Mouse (Mus musculus): ENCODE data around the gene Ugt2a2.
"Not testable (repeated sequence)": the region's sequence is repeated elsewhere in the genome, so short reads cannot be mapped to it uniquely, and the experiment has no call there.

The Ugt2a2 gene

DNA sequence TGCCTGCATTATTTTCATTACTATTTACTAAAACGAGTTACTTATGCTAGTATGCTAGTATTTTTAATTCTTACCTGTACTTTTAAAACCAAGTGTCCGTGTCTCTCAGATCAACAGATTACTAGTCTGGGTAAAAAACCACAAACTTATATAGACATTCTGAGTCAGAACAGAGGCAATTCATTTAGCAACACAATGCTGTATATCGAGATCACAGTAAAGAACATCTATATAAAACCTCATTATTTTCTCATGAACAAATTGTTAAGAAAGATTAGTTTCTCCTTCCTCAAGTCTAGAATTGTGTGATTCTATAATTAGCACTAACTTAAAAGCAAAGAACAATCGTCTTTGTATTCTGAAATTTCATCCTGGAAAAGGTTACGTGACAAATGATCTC lies at the start of gene Ugt2a2:
Ugt2a2 (minus strand) TSS at position 101 of the 400 bp plus-strand sequence.
- no peak for DNase-seq (ENCODE audit: low spot score in 2 of 2)

DNA sequence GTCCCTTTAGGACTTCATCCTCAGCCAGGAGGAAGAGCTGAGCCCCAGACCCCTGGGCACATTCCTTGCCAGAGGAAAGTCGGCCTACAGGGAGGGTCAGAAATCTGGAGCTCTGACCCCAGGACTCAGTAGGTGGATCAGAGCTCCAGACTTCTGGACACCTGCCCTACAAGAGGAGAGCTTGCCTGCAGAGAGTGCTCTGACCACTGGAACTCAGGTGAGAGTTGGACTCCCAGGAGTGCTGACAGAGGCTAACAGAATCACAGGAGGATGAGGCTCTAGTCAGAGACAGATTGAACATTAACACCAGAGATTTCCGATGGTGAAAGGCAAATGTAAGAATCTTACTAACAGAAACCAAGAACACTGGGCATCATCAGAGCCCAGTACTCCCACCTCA lies 41.5 kb upstream of the Ugt2a2 start:
- DNase-seq (ENCODE audit: low spot score in 2 of 2) = not testable (repeated sequence)

DNA sequence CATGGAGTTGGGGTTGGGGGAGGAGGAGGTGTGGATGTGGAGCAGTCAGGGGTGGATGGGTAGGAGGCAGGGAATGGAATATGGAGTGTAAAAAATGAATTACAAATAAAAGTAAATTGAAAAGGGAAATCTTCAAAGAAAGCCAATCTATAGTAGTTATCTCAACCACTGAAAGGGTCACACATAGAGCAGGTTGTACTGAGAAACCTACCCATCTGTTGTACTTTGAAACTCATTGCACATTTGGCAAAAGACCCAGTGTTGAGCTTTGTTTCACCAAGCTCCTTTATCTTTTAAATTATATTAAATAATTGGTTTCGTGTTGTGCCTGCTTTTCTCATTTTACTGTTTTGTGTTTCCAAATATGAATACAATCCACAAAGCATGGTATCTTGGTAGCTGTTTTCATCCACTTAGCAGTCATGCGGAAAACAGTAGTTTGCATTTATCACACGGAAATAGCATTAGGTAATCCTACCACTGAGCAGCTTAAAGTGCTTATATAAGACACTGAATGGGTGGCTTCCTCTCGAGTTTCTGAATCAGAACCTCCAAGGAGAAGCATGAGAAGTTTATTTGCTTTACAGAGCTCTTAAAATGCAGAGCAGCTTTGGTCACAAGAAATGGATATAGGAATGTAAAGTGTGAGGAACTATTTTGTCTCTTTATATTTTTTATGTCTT lies 23.9 kb upstream of the Ugt2a2 start:
- no peak for DNase-seq (ENCODE audit: low spot score in 2 of 2)

DNA sequence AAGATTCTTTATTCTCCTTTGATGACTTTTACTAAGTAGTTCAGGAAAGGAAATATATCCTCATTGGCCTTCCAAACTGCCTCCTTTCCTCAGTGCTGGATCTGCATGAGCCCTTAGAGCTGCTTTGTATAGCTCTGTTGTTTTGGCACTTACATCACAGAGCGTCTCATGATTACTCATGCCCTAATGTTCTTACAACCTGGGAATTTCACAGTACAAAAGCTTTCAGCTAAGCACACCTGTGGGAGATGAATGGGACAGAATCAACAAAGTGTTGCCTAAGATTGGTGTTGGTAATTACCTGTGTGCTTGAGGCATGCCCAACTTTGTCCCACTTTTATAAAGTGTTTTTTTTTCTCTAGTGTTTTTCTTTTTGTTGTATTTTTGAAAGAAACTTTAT lies 20.6 kb upstream of the Ugt2a2 start:
- no peak for DNase-seq (ENCODE audit: low spot score in 2 of 2)

DNA sequence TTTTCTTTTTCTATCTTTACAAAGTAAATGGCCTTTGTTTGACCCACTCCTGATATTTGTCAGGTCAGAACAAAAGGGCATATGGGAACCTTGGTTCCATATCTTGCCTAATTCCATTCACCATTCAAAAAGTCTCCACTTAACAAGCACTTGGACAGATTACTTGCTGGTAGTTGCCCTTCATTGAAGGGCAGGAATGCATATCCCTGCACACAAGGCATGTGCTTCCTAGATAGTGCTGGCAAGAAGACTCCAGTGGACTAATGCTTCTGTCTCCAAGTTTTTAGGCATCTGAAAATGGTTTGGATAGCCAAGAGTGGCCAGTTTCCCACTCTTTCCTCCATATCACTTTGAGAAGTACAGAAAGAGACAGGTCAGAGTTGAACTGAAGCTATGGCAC lies 17.3 kb upstream of the Ugt2a2 start:
- no peak for DNase-seq (ENCODE audit: low spot score in 2 of 2)

DNA sequence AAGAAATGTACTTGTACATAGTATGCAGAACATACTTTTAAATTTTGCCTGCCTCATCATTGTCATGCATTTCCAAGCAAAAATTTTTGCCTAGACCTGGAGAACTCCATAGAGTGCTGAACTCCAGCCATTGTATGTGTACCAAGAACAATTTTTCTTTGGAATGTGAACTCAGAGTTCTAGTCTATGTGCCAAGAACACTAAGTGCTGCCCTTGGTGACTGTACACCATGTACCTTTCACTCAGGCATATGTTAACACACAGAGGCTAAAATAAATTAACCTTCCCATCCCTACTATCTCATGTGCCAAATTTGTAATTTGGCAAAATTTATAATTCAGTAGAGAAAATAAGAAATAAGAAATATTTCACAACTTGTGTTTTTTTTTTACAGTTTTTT lies 16.9 kb upstream of the Ugt2a2 start:
- DNase-seq (ENCODE audit: low spot score in 2 of 2) = no peak

DNA sequence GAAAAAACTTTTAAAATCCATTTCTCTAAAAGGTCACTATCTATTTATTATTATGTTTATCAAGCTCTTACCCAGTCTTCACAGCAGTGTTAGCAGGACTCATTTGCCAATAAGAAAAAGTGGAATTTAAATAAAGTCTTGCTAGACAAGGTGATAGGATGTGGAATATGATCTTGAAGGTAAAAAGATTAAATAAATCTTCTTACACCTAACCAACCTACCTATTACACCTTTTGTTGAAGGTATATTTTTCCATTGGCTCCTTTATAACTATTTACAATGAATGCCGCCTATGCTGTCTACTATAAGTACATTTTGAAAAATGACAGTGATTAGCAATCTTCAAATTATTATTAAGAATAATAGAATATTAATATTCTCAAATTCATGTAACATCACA lies 8.7 kb upstream of the Ugt2a2 start, which contains the start of gene Ugt2a1:
Ugt2a1 (minus strand) TSS at position 101 of the 400 bp plus-strand sequence.
- no peak for DNase-seq (ENCODE audit: low spot score in 2 of 2)

DNA sequence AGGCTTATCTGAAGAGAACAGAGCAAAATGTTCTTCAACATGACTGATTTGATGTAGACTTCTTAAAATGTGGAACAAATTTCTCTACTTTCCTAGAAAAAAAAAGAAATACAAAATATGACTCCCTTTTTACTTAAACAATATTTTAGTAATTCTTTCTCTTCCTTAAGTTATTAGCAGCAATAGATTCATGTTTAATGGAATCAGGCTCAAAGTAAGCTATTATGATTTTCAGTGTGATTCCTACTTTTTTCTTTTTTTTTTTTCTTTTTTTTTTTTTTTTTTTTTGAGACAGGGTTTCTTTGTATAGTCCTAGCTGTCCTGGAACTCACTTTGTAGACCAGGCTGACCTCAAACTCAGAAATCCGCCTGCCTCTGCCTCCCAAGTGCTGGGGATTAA lies 4.6 kb upstream of the Ugt2a2 start, which contains the start of gene Gm43638:
Gm43638 (minus strand) TSS at position 101 of the 400 bp plus-strand sequence.
- not testable (repeated sequence) for DNase-seq (ENCODE audit: low spot score in 2 of 2)

DNA sequence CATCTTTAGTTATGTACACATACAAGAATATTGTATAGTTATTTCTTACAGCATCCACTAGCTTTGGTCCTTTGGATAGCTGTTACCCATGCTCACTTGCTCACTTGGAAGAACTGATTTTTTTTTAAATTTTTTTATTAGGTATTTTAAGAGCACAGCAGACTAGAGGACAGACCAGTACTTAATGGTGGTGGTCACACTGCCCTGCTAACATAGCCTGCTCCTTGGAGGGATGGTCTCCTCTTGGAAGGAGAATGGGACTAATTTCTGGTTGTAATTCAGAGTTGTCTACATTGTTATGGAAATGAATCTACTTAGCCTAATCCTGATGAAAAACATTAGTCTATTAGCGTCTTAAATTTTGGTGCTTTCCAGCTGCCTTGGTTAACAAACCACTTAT lies 23.2 kb downstream of the Ugt2a2 start:
- DNase-seq (ENCODE audit: low spot score in 2 of 2) = no peak

DNA sequence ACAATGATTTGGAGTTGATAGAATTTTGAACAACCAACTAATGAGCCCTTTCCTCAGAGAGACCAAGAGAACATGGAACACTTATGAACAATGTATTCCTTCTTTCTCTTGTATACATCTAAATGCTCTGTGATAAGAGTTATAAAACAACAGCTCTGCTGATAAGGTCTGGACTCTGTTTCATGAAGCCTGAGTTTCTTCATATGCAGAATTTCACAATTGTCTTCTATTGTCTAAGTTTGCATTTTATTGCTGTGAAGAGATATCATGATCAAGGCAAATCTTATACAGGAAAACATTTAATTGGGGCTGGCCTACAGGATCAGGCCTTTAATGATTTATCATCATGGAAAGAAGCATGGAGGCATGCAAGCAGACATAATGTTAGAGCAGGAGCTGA lies 24.4 kb downstream of the Ugt2a2 start:
- DNase-seq (ENCODE audit: low spot score in 2 of 2) = no peak

DNA sequence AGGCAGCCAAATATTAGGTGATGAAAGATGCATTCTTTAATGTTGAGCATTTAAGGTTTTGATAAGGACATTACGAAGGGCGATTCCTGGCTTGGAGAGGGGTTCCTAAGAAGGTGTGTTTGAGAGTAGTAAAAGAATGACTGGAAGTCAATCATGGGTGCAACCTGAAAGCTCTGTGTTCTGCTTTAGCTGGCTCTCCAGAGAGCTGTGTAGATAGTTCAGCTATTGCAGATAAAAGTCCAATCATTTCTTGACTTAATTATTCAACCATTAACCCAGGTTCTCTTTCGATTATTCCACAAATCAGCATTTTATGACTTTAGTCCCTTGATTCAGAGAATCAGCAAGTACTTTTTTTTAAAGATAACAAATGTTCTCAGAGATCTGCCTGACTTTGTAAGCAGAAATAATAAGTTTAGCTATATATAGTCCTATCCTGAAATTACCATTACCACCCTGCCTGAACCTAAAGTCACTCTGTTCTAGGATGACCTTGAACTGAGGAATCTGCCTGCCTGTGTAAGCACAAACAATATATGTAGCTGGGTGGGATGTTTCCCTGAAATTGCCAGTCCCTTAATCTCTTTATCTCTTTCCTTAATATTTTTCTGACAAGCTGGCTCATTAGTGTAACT lies 25.7 kb downstream of the Ugt2a2 start:
- no peak for DNase-seq (ENCODE audit: low spot score in 2 of 2)

DNA sequence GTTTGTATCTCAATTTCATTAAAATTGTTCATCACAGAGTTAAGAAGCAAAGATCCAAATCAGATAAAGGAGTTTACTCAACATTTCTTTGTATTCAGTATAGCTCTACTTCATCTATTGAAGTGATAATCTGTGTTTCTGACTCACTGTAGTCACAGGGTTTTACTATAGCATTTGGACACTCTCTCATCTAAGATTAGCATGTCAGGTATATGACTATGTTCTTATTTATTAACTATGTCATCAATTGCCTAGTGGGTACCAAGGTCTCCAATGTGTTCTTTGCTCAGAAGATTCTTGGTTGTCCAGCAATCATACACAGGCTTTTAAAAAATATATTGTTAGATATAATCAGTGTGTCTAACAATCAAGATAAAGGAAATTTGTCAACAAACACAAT lies 26.5 kb downstream of the Ugt2a2 start:
- DNase-seq (ENCODE audit: low spot score in 2 of 2) = no peak

DNA sequence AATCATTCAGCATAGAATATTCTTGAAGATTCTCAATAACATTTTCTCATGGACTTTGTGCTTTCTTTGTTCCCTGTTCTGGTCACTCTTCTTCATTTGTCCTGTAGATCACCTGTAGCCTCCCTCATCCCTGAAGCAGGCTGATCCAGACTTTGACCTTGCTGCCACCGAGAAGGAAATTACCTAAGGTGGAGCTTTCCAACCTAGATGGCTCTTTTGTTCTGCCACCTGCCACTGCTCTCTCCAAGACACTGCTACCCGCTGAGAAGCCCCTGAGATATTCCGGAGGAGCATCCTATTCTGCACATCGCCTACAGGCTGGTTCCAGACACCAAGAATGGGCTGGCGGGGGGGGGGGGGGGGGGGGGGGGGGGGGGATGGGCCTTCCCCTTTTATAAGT lies 29.5 kb downstream of the Ugt2a2 start:
- DNase-seq (ENCODE audit: low spot score in 2 of 2) = not testable (repeated sequence)

DNA sequence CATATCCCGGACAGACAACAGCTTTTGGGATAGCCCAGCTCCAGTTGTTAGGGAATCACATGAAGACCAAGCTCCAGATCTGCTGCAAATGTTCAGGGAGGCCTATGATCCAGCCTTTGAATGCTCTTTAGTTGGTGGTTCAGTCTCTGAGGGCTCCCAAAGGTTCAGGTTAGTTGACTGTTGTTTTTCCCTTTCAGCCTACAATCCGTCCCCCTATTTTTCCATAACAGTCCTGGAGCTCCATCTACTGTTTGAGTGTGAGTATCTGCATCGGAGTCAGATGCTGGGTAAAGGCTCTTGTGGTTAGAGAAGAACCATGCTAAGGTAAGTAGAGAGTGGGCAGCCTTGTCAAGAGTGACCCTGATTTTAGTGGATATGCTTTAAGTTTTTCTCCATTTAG lies 45.8 kb downstream of the Ugt2a2 start:
- DNase-seq (ENCODE audit: low spot score in 2 of 2) = no peak

DNA sequence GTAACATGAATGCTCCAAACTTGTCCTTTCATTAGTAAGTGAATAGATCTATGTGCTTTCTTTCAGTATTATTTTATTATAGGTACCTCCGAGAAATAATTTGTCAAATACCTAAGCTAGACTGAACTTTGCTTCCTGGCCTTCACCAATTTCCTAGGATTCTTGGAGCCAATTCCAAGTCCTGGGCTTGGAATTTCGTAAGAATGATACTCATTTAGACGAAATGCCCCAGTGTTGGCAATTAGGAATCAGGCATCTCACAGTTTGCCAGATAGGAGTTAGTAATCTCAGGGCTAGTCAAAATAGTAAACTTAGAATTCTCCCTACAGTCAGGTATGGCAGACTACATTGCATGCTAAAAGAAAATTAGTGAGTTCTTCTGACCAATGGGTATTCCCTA lies 56.4 kb downstream of the Ugt2a2 start:
- DNase-seq (ENCODE audit: low spot score in 2 of 2) = no peak

DNA sequence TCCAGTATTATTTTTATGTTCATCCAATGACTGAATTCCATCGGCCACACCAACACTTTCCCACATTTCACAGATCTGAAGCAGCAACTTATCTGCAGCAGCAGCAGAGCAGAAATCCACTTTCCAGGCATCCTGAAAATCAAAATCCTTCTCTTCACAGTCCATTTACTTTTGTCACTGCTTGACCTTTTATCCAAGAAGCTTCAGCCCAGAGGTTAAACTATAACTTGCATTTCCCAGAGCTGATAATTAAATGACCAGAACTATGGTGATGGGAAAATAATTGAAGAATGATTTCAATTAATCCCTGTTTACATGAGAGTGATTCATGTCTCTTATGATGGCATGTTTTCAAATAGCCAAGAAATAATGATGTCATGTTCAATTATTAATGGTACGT lies 58.0 kb downstream of the Ugt2a2 start, which contains the start of gene Ugt2b38:
Ugt2b38 (minus strand) TSS at position 163 of the 400 bp plus-strand sequence.
- not testable (repeated sequence) for DNase-seq (ENCODE audit: low spot score in 2 of 2)
